Mouse (Mus musculus): ENCODE data around the gene Pdcl3.

Pdcl3 gene

GRCm38 (mm10) chr1:38985308-38985707 is at the start of gene Pdcl3:
Gene Pdcl3 (plus strand): TSS chr1:38985608.
- no peak for DNase-seq (ENCODE audit: low spot score)

DNA sequence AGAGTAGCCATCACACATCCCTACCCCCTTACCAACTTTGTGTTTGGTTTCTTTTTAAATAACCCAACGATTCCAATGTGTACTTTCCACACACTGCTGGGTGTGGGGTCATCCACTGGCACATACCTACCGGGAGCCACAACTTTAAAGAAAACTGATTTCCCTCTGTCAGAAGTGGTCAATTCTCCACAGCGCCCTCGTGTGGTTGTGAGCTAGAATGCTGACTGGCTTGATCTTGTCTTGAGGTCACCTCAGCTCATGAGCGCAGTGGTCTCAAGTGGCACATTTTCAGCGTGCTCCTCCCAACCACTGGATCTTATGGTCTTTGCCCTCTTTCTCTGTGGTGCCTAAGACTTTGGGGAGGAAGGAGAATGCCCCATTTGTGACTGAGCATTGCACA is 48.6 kb upstream of the Pdcl3 start:
- peak; percentile 28 for DNase-seq (ENCODE audit: low spot score)

GRCm38 (mm10) chr1:38938849-38939248 is 46.6 kb upstream of the Pdcl3 start, which contains the start of gene Nms:
Gene Nms (plus strand): TSS chr1:38939149.
- DNase-seq (ENCODE audit: low spot score): no peak

- peak; percentile 8 for DNase-seq (ENCODE audit: low spot score)
These were observed 45.8 kb upstream of the Pdcl3 start for GRCm38 (mm10) chr1:38939608-38940007.

DNA sequence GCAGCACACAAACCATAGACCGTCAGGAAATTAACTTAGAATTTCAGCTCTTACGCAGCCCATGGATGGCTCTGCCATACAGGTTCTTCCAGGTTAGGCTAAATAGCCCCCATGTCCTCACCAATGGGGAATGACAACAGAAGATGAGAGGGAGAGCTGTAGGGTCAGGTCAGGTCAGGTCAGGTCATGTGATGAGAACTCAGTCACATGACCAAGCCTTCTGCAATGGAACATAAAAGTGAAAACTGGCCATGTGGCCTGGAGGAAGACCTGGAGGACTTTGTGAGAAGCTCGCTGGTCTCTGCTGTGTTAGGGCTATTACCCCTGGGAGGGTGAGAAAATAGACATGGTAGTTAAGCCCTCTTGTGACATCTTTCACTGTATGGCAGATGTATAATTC is 29.0 kb upstream of the Pdcl3 start:
- no peak for DNase-seq (ENCODE audit: low spot score)

- DNase-seq (ENCODE audit: low spot score): no peak
These were observed 16.3 kb upstream of the Pdcl3 start for GRCm38 (mm10) chr1:38969116-38969515.

- no peak for DNase-seq (ENCODE audit: low spot score)
These were observed 13.7 kb upstream of the Pdcl3 start for GRCm38 (mm10) chr1:38971712-38972111.

DNA sequence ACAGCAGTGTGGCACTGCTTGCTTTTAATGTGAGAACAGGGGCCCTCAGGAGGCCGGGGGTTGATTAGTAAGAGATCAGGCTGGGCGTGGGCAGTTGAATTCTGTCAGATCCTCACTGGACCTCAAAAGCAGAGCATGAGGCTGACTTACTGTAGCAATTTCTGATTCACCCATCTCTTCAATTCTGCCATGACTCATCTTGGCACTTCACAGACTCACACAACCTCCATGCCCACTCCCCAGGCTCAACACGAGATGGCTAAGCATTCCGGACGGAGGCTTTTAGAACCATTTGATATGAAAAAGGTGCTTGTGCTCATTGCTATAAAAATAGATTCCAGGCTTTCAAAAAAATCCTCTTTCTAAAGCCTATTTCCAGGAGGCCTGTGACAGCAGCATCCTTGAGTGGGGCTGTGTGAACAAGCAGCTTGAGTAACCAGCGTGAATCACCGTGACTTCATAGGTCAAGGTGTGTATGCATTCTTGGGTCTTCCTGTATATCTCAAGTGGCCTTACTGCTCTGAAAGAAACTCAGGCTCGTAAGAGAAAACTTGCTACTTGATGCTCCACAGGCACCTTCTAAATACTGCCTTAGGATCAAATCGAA is 12.3 kb upstream of the Pdcl3 start:
- DNase-seq (ENCODE audit: low spot score): no peak

GRCm38 (mm10) chr1:38979953-38980352 is 5.5 kb upstream of the Pdcl3 start:
- DNase-seq (ENCODE audit: low spot score): no peak

- no peak for DNase-seq (ENCODE audit: low spot score)
These were observed 1.5 kb upstream of the Pdcl3 start for GRCm38 (mm10) chr1:38983870-38984269.

- DNase-seq (ENCODE audit: low spot score): peak; percentile 96
These were observed 1.9 kb downstream of the Pdcl3 start for GRCm38 (mm10) chr1:38987080-38987864.

DNA sequence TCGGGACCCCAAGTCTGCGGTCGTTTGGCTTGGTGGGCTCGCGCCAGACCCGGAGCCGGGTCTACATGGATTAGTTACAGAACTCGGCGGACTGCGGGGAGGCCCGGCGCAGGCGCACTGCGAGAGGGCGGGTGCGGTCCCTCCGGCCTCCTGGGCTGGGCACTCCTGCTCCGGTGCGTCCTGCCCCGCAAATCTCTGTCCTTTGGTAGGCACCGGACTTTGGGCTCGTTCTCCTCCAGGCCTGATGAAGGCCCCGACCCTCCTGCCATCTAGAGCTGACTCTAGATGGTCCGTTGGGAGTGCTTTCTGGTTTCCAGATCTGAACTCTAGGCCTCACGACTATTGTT is 2.4 kb downstream of the Pdcl3 start:
- no peak for DNase-seq (ENCODE audit: low spot score)

- DNase-seq (ENCODE audit: low spot score): no peak
These were observed 2.9 kb downstream of the Pdcl3 start for GRCm38 (mm10) chr1:38988357-38988756.

- no peak for DNase-seq (ENCODE audit: low spot score)
These were observed 7.0 kb downstream of the Pdcl3 start for GRCm38 (mm10) chr1:38992365-38992764.

- peak; percentile 74 for DNase-seq (ENCODE audit: low spot score)
These were observed 15.7 kb downstream of the Pdcl3 start for GRCm38 (mm10) chr1:39001106-39001505.

GRCm38 (mm10) chr1:39005751-39006354 is 20.4 kb downstream of the Pdcl3 start:
- DNase-seq (ENCODE audit: low spot score): no peak

DNA sequence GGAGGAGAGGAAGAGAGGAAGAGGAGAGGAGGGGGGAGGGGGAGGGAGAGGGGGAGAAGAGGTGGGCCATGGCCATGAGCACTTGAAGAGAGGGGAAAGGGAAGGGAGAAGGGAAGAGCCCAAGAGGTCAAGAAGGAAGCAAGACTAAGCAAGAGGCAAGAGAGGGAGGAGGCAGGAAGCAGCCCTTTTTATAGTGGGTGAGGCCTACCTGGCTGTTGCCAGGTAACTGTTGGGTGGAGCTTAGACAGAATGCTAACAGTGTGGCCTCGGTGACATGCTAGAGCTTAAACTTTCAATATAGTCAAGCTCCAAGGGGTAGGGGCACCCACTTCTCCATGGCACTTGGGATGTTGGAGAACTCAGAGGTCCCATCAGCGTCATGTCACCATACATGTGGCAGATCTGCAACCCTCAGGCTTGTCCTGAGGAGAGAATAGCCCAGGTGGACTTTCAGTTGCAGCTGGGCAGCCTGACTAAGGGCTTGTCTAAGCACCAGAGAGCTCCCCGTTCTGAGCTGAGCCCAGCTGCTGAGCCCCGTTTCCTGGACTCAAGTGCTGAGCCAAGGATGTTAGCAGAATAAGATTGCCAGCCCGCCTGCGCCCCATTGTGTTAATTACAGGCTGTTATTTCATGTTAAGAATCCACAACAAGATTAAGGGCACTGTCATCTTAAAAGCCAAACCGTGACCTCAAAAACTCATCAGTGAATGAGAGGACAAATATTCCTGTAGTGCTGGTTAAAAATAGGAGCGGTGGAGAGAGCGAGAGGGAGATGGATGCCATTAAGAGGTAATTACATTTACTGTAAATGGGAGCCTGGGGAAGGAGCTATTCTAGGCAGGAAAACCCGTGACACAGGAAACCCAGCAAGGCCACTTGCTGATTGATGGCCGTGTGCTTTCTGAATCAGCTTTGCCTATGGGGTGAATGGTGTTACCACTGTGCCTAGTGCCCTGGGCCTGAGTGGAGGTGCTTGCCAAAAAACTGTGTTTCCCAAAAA is 21.7 kb downstream of the Pdcl3 start:
- no peak for DNase-seq (ENCODE audit: low spot score)

DNA sequence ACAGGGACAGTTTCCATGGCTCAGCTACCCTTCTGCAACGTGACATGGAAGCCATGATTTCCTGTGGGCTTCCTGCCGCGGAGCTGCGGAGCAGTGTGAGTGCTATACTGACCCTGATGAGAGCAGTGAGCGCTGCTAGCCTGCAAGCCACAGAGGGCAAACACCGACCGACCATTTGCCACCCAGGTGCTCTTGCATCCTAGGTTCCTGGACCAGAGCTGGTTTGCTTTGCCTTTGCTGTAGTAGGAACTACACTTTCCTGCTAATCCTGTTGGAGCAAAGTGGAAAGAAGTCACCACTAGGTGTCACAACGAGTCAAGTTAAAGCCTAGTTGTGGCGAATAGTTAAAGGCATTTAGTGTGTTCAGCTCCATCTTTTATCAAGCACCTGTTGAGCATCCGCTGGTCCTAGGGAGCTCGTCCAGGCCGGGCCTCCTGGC is 25.2 kb downstream of the Pdcl3 start:
- DNase-seq (ENCODE audit: low spot score): peak; percentile 74

DNA sequence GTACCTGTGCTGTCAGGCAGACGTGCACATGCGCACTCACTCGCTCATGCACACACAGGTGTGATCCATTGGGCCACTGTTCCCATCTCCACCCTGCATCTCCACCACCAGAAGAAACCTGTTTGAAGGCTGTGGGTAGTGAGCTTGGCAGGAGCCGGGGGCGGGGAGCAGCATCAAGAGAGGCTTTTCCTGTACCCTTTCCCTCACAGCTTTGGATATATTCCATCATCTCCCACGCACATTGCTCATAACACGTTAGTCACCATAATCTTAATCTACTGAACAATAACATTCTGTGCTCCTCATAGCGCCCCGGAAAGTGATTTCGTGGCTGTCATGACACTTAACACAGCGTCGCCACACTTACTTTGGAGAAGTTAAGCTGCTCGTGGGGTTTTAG is 27.2 kb downstream of the Pdcl3 start:
- DNase-seq (ENCODE audit: low spot score): no peak

DNA sequence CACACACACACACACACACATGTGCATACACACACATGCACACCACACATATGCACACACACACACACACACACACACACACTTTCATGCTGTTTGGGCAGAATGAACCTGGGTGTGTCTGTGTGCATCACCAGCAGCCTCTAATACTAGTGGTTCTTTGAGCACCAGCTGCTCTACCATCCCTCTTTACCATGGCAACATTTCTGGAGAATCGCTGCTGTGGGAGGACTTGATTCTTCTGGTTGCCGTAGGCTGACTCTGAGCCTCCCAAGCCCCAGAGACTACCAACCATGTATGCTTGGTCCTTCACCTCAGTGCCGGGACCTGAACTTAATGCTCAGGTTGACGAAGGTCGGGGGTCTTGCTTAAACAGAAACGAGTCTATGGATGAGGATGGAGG is 28.4 kb downstream of the Pdcl3 start:
- no peak for DNase-seq (ENCODE audit: low spot score)

DNA sequence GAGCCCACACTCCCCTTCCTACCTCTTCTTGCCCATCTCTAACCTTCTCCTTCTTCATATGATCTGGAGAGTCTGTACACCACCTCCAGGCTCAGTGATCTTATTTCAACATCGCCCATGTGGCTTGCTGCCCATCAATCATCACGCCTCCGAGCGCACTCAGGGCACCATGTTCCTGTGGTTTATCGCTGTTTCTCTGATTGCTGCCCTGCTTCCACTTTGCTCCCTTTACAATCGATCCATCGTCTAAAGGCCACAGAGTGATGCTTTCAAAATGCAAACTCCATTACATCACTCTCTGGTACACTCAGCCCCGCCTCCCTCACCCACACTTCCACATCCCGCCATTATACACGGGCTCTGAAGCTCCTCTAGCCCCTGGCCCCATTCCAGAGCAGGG is 30.1 kb downstream of the Pdcl3 start:
- no peak for DNase-seq (ENCODE audit: low spot score)

- no peak for DNase-seq (ENCODE audit: low spot score)
These were observed 32.5 kb downstream of the Pdcl3 start for GRCm38 (mm10) chr1:39017871-39018270.
